Mouse (Mus musculus): ENCODE data around the gene Glcci1. TPM values are rescaled to one million over a fixed set of nuclear protein-coding genes. Genes with fewer than 3 reads are reported as not detected.

Glcci1 gene
- polyA plus RNA-seq, 1 experiment from 2014 or later, result 7.7 TPM

- ATAC-seq, result peak; percentile 14; the same call in 1 of the 2 replicates
- H3K4me1 ChIP-seq (ENCODE audit: insufficient read depth, low read depth, low read length), result 0 out of 2 replicates have a peak, but pooled peaks cover 5% of the 10 kb centered on the region
- H3K9me3 ChIP-seq (ENCODE audit: low read length), result no peaks in the 10 kb centered on the region
- H3K36me3 ChIP-seq (ENCODE audit: insufficient read depth, low read length), result no peaks in the 10 kb centered on the region
- no peak for TF ChIP-seq CTCF (IDR thresholded peaks at IDR 0.05)
- no peak for TF ChIP-seq EP300 (IDR thresholded peaks at IDR 0.05)
- H3K4me3 ChIP-seq (ENCODE audit: low read depth, low read length), result peak overlapping the region; percentile 90
- H3K27me3 ChIP-seq (replicated peaks; ENCODE audit: insufficient read depth, low read length), result no peaks in the 10 kb centered on the region
- peak overlapping the region; percentile 97 for H3K27ac ChIP-seq (ENCODE audit: low read length)
- peak overlapping the region; percentile 82 for H3K4me2 ChIP-seq (replicated peaks; ENCODE audit: low read depth, low read length)
- WGBS, result under 1% methylated on average over 29 of the region's 73 CpGs
- peak; percentile 55 for DNase-seq (ENCODE audit: low spot score)
- H3K9ac ChIP-seq (replicated peaks; ENCODE audit: low read depth), result peak overlapping the region; percentile 74
Measured at GRCm38 (mm10) chr6:8509961-8510863, 812 bp downstream of the Glcci1 start.

GRCm38 (mm10) chr6:8510864-8511428 lies 1.5 kb downstream of the Glcci1 start:
- 13% methylated on average over 7 of the region's 7 CpGs for WGBS
- 0 out of 2 replicates have a peak, but pooled peaks cover 5% of the 10 kb centered on the region for H3K4me1 ChIP-seq (ENCODE audit: insufficient read depth, low read depth, low read length)
- ATAC-seq (no peak), DNase-seq (ENCODE audit: low spot score) (peak; percentile 37)
- no peak overlapping the region for H3K9ac ChIP-seq (replicated peaks; ENCODE audit: low read depth)
- TF ChIP-seq EP300 (IDR thresholded peaks at IDR 0.05), result no peak
- TF ChIP-seq CTCF (IDR thresholded peaks at IDR 0.05), result no peak
- no peaks in the 10 kb centered on the region for H3K36me3 ChIP-seq (ENCODE audit: insufficient read depth, low read length)
- H3K9me3 ChIP-seq (ENCODE audit: low read length), result no peaks in the 10 kb centered on the region
- no peaks in the 10 kb centered on the region for H3K27me3 ChIP-seq (replicated peaks; ENCODE audit: insufficient read depth, low read length)
- peak overlapping the region; percentile 90 for H3K4me3 ChIP-seq (ENCODE audit: low read depth, low read length)
- H3K27ac ChIP-seq (ENCODE audit: low read length), result peak overlapping the region; percentile 97; the same call in 1 of the 2 replicates
- H3K4me2 ChIP-seq (replicated peaks; ENCODE audit: low read depth, low read length), result peak overlapping the region; percentile 82

DNA sequence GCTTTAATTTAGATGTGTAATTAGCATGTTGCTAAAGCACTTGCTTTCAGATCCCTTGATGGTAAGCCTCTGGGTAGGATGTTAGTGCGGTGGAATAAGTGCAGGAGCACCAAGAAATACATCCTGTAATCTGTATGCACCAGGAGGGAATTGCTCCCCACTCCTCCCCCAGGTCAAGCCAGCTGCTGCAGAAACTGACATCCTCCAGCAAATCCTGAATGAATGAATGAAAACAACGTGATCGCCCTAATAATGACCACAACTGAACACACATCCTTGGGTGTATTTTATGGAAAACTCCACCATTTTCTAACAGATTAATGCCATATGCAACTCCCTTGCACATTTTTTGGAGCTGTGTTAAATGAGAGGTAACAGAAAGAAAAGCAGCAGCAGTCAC lies 2.0 kb downstream of the Glcci1 start:
- no peak for ATAC-seq

GRCm38 (mm10) chr6:8512416-8512815 lies 3.0 kb downstream of the Glcci1 start:
- no peak overlapping the region for H3K4me3 ChIP-seq (ENCODE audit: low read depth, low read length)
- ATAC-seq (no peak), DNase-seq (ENCODE audit: low spot score) (no peak)
- no peaks in the 10 kb centered on the region for H3K27me3 ChIP-seq (replicated peaks; ENCODE audit: insufficient read depth, low read length)
- no peak overlapping the region for H3K27ac ChIP-seq (ENCODE audit: low read length)
- H3K36me3 ChIP-seq (ENCODE audit: insufficient read depth, low read length), result no peaks in the 10 kb centered on the region
- no peak overlapping the region for H3K9ac ChIP-seq (replicated peaks; ENCODE audit: low read depth)
- TF ChIP-seq EP300 (IDR thresholded peaks at IDR 0.05), result no peak
- TF ChIP-seq CTCF (IDR thresholded peaks at IDR 0.05), result no peak
- 0 out of 2 replicates have a peak overlapping the region, but pooled peaks have one; percentile 15 for H3K4me2 ChIP-seq (replicated peaks; ENCODE audit: low read depth, low read length)
- WGBS, result 29% methylated on average over 8 of the region's 8 CpGs
- H3K4me1 ChIP-seq (ENCODE audit: insufficient read depth, low read depth, low read length), result 0 out of 2 replicates have a peak, but pooled peaks cover 5% of the 10 kb centered on the region
- no peaks in the 10 kb centered on the region for H3K9me3 ChIP-seq (ENCODE audit: low read length)

More for the DNA sequence above, 2.0 kb downstream of the Glcci1 start:
- Histone ChIP-seq H3K36me3 (ENCODE audit: insufficient read depth, low read length) (no peaks in the 10 kb centered on the region), H3K9ac (replicated peaks; ENCODE audit: low read depth) (no peak overlapping the region), H3K27me3 (replicated peaks; ENCODE audit: insufficient read depth, low read length) (no peaks in the 10 kb centered on the region), H3K4me1 (ENCODE audit: insufficient read depth, low read depth, low read length) (0 out of 2 replicates have a peak, but pooled peaks cover 5% of the 10 kb centered on the region), H3K4me3 (ENCODE audit: low read depth, low read length) (peak overlapping the region; percentile 90), H3K27ac (ENCODE audit: low read length) (no peak overlapping the region), H3K9me3 (ENCODE audit: low read length) (no peaks in the 10 kb centered on the region), H3K4me2 (replicated peaks; ENCODE audit: low read depth, low read length) (peak overlapping the region; percentile 82)
- no peak for DNase-seq (ENCODE audit: low spot score)
- TF ChIP-seq EP300 (IDR thresholded peaks at IDR 0.05), result no peak
- no peak for TF ChIP-seq CTCF (IDR thresholded peaks at IDR 0.05)
- WGBS, result 27% methylated on average over 3 of the region's 3 CpGs

DNA sequence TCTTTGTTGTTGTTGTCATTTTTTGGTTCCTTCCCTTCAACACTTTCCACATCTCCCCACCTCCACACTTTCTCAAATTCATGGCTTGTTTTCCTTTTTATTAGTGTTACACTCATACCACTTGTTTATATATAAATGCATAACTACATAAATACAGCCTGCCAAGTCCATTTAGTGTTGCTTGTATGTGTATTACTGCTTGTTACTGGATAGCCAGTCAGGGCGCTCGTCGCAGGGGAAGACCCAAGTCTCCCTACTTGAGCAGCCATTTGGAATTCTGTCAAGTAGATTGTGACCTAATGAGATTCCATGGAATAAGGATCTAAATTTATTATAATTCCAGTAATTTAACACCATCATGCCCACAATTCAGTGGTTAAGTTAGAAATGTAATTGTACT lies 10.3 kb downstream of the Glcci1 start:
- TF ChIP-seq CTCF (IDR thresholded peaks at IDR 0.05) (no peak), EP300 (IDR thresholded peaks at IDR 0.05) (no peak)
- Histone ChIP-seq H3K27ac (ENCODE audit: low read length) (no peak overlapping the region), H3K4me3 (ENCODE audit: low read depth, low read length) (no peak overlapping the region), H3K9ac (replicated peaks; ENCODE audit: low read depth) (no peak overlapping the region), H3K27me3 (replicated peaks; ENCODE audit: insufficient read depth, low read length) (no peaks in the 10 kb centered on the region), H3K4me1 (ENCODE audit: insufficient read depth, low read depth, low read length) (no peaks in the 10 kb centered on the region), H3K9me3 (ENCODE audit: low read length) (no peaks in the 10 kb centered on the region), H3K4me2 (replicated peaks; ENCODE audit: low read depth, low read length) (no peak overlapping the region), H3K36me3 (ENCODE audit: insufficient read depth, low read length) (no peaks in the 10 kb centered on the region)
- ATAC-seq (no peak), DNase-seq (ENCODE audit: low spot score) (peak; percentile 33)
- 46% methylated on average over 3 of the region's 3 CpGs for WGBS

- Histone ChIP-seq H3K27me3 (replicated peaks; ENCODE audit: insufficient read depth, low read length) (no peaks in the 10 kb centered on the region), H3K27ac (ENCODE audit: low read length) (no peak overlapping the region), H3K4me3 (ENCODE audit: low read depth, low read length) (no peak overlapping the region), H3K4me1 (ENCODE audit: insufficient read depth, low read depth, low read length) (no peaks in the 10 kb centered on the region), H3K9me3 (ENCODE audit: low read length) (no peaks in the 10 kb centered on the region), H3K36me3 (ENCODE audit: insufficient read depth, low read length) (no peaks in the 10 kb centered on the region), H3K9ac (replicated peaks; ENCODE audit: low read depth) (no peak overlapping the region), H3K4me2 (replicated peaks; ENCODE audit: low read depth, low read length) (no peak overlapping the region)
- no peak for TF ChIP-seq CTCF (IDR thresholded peaks at IDR 0.05)
- 97% methylated on average over 4 of the region's 4 CpGs for WGBS
- ATAC-seq (no peak), DNase-seq (ENCODE audit: low spot score) (no peak)
Measured at GRCm38 (mm10) chr6:8521231-8521630, 11.8 kb downstream of the Glcci1 start.
